Mouse (Mus musculus) neutrophil, adult 65 days (primary cell): ENCODE measurements around the gene Il22. TPM values are rescaled to one million over a fixed set of nuclear protein-coding genes. Genes with fewer than 3 reads are reported as not detected.

ENCODE experiments used
- total RNA-seq: library from RNA; stranded (reverse); gene quantifications from 2 replicates; pipeline ENCODE4 v1.2.4, GENCODE M21; 2023

Gene Il22
- not detected in 2 replicates for total RNA-seq

DNA sequence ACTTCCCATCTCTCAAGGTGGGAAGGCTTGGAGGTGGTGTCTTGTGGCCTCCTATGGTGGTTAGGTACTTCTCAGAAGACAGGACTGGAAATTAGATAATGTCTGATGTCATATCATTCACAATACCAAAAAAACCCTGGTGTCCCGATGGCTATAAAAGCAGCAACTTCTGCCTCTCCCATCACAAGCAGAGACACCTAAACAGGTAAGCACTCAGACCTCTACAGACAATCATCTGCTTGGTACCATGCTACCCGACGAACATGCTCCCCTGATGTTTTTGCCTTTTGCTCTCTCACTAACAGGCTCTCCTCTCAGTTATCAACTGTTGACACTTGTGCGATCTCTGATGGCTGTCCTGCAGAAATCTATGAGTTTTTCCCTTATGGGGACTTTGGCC is at the start of gene Il22:
Gene Il22, plus strand, starts transcription at position 301 of the 400 bp plus-strand sequence.

DNA sequence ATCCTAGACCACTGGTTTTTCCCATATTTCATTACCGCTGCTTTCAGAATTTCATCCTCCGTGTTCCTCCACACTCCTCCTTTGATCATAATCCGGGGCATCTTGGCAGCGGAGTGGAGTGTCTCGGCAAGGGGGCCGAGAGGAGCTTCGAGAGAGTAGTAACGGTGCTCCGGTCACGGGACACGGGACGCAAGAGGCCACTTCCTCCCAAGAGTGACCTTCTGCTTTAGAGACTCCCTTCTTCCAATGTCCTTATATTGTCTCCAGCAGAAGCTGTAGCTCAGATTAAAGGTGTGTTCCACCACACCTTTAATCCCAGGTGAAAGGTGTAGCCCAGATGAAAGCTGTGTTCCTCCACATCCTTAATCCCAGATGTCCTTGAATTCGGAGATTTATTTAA is 35.9 kb downstream of the Il22 start, which contains the start of gene Gm32717:
Gene Gm32717, minus strand, starts transcription at position 101 of the 400 bp plus-strand sequence.

DNA sequence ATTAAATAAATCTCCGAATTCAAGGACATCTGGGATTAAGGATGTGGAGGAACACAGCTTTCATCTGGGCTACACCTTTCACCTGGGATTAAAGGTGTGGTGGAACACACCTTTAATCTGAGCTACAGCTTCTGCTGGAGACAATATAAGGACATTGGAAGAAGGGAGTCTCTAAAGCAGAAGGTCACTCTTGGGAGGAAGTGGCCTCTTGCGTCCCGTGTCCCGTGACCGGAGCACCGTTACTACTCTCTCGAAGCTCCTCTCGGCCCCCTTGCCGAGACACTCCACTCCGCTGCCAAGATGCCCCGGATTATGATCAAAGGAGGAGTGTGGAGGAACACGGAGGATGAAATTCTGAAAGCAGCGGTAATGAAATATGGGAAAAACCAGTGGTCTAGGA is 53.6 kb downstream of the Il22 start, which contains the start of gene Gm32802:
Gene Gm32802, plus strand, starts transcription at position 301 of the 400 bp plus-strand sequence.

Other genes with a start within 250 kb of the Il22 start
- gene Mdm1, start 63.1 kb upstream of the Il22 start, total RNA-seq = 10.0 and 18.6 TPM in 2 replicates
- 0.50 and 0.76 TPM in 2 replicates for gene Gm32717, start 35.8 kb downstream of the Il22 start, total RNA-seq
- 0.50 and 0.76 TPM in 2 replicates for gene Gm32802, start 53.7 kb downstream of the Il22 start, total RNA-seq
- gene Iltifb, start 90.1 kb downstream of the Il22 start, total RNA-seq = not detected in 2 replicates
- gene Gm9040, start 122.0 kb downstream of the Il22 start, total RNA-seq = not detected in 2 replicates
- not detected in 2 replicates for gene Gm9044, start 127.5 kb downstream of the Il22 start, total RNA-seq
- gene Gm9045, start 132.9 kb downstream of the Il22 start, total RNA-seq = not detected in 2 replicates
- not detected in 2 replicates for gene Gm9046, start 138.3 kb downstream of the Il22 start, total RNA-seq
- gene Gm9048, start 143.7 kb downstream of the Il22 start, total RNA-seq = not detected in 2 replicates
- gene Gm9049, start 149.2 kb downstream of the Il22 start, total RNA-seq = not detected in 2 replicates
- not detected in 2 replicates for gene Ifng, start 236.1 kb downstream of the Il22 start, total RNA-seq